Mouse (Mus musculus): ENCODE data around the gene Derl3.

DNA sequence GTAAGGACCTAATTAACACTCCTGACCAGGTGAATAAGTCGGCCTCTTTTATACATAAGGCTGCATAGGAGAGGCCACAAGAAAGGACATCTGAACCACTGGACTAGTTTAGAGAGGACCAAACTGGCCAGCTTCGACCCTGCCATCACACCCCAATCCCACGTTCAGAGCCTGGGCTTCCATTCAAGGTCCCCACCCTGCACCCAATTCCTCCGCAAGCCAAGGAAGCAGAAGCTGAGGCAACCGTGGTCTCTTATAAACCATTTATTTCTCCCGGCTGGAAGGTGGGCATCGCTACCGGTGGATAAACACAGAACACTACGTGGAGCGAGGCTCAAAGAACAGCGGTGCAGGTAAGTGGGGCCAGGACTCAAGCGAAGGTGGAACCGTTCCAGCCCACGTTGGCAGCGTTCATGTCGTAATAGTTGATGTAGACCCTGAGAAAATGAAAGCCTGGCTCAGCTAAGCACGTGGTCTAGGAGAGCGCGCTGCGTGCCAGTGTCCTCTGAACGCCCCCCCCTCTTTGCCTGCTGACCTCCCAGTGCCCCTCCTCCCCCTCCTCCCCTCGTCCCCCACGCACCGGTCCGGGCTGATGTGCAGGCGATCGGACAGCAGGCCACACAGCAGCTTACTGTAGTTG lies 34.0 kb upstream of the Derl3 start:
- TF ChIP-seq POLR2A (IDR thresholded peaks at IDR 0.05; ENCODE audit: control insufficient read depth, extremely low read depth, insufficient read depth, low read length, poor library complexity) (no peak), CTCF (IDR thresholded peaks at IDR 0.05; ENCODE audit: borderline replicate concordance, control insufficient read depth, extremely low read depth, insufficient read depth, low read length, poor library complexity) (no peak)

Data from thymus, adult 2 months (tissue).